Mouse (Mus musculus): ENCODE results near the gene Acadvl.

DNA sequence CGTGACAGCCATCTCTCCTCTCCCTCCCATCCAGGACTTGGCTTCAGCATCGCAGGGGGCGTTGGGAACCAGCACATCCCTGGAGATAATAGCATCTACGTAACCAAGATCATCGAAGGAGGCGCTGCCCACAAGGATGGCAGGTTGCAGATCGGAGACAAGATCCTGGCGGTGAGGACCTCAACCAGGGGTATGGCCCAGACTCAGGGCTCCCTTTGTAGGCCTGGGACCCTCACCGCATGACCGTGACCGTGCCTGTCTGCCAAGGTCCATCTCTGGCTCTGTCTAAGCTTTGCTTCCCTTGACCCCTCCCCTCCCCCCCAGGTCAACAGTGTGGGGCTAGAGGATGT lies 16.1 kb upstream of the Acadvl start:
- TF ChIP-seq CTCF (IDR thresholded peaks at IDR 0.05; ENCODE audit: low read depth) (no peak), EP300 (IDR thresholded peaks at IDR 0.05; ENCODE audit: low read depth) (no peak)
